Mouse (Mus musculus) testis, postnatal 14 days (tissue): ENCODE results near the gene Rft1.

ENCODE experiments used
- DNase-seq: peaks from one replicate; pipeline ENCODE4 v3.0.0; 2021; ENCODE audit warnings: low spot score

Rft1 gene

GRCm38 (mm10) chr14:30653943-30654659 lies at the start of gene Rft1:
TSS of gene Rft1 (plus strand) at chr14:30654360.
- DNase-seq, result peak; percentile 98

DNA sequence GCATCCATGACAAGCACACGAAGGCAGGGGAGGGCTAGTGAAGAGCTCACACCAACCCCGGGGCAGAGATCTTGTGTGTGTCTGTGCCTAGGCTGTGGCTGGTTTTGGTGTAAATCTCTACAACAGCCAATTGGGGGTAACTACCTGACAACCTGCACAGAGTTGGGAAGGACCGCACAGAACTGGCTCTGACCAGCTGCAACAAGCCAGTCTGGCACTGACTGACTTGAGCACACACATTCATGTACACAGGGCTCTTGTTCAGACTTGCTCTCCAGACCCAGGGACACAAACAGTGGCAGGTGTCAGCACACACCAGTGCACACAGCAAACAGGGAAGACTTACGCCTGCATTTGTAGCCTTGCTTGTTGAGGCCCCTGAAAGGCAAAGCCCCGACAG lies 47.3 kb upstream of the Rft1 start:
- DNase-seq, result no peak

GRCm38 (mm10) chr14:30607696-30608095 lies 46.5 kb upstream of the Rft1 start:
- DNase-seq, result no peak

GRCm38 (mm10) chr14:30608176-30608575 lies 46.0 kb upstream of the Rft1 start:
- no peak for DNase-seq

GRCm38 (mm10) chr14:30609499-30609898 lies 44.7 kb upstream of the Rft1 start:
- DNase-seq, result no peak

- no peak for DNase-seq
Measured at GRCm38 (mm10) chr14:30610304-30610703, 43.9 kb upstream of the Rft1 start.

- DNase-seq, result no peak
Measured at GRCm38 (mm10) chr14:30610940-30611339, 43.2 kb upstream of the Rft1 start.

DNA sequence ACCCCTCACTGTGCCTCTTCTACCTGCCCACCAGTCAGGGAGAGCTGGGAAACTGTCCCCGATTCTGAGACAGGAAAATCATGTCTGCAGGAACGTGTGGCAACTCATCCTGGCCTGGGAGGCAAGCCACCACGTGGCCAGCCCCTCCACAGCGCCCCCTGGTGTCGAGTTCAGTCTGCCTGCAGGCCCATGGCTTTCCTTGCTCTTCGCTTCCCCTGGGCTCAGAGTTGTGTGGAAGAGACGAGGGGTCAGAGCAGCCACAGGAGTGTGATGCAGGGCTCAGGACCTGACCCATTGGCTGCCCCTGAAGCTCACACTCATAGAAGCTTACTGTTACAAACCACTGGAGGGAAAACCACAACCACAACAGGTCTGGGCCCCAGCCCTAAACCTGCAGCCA lies 41.6 kb upstream of the Rft1 start:
- DNase-seq, result peak; percentile 60

DNA sequence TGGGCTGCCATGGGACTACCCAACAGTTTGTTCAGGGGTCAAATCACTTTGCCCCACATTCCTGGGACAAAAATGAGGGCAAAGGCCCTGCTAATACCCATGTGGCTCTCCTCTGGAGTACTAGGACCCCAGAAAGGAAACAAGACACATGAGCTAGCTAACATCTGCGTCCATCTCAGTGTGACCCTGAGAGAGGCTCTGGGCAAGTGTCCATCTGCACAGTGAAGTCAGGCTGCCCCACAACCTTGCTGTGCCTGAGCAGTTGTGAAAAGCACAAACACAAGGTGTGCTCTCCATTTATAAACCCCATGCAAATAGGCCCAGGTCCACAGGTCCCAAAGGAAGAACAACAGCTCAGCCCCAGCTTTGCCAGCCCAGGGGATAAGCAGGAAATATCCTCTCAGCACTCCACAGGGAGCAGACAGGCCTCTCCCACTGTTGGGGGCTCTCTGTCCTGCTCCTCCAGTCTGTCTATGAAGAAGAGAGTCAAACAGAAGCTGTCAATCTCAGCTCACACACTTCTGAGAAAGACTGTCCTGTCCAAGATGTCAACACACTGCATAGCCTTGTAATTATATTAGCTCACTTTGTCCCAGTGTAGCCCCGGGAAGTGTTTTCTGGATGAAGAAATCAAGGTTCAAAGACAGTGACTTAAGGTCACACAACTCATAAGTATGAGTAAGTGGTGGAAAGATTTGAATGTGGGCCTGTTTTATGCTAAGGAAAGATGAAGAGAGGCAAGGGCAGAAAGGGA lies 41.0 kb upstream of the Rft1 start:
- DNase-seq, result no peak

- no peak for DNase-seq
Measured at GRCm38 (mm10) chr14:30616751-30617150, 37.4 kb upstream of the Rft1 start.

- no peak for DNase-seq
Measured at GRCm38 (mm10) chr14:30618746-30619275, 35.3 kb upstream of the Rft1 start.

DNA sequence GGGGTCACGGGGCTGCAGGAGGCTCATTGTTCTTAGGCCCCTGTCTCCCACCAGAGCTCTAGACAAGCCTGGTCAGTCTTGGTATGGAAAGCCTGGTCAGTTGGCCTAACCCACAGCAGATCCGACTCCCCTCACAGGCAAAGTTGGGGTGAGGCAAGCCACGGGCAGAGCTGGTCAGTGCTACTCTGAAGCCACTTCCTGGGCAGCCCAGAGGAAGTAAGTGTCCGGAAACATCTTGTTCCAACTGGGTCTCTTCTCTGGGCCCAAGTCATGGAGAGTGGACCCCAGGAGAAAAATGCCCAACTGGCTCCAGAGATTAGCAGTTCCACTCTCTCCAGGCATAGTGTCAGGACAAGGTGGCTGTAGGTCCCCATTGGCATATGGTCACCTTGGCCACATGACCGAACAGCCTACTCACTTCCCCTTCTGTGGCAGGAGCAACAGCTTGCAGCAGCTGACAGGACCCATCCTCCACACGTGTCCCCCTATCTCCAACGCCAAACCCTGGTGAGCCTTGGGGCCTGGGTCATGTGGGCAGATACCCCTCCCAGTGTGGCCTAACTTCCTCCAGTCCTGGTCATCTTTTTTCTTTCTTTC lies 34.1 kb upstream of the Rft1 start:
- no peak for DNase-seq

GRCm38 (mm10) chr14:30622130-30622529 lies 32.0 kb upstream of the Rft1 start:
- peak; percentile 26 for DNase-seq

DNA sequence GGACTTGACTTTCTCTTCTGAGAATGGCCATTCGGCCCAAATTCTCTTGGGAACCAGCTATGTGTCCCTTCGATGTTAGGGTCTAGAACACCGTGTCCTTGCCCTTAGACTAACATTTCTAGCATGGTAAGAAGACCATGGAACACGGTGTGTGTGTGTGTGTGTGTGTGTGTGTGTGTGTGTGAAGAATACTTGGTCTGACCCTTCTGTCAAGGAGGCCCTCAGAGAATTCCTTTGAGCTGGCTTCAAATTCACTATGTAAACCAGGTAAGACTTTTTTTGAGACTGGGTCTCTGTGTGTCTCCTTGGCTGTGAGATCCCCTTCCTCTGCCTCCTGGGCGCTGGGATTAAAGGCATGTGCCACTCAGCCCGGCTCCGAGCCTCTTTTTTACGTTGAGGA lies 31.6 kb upstream of the Rft1 start:
- no peak for DNase-seq

- DNase-seq, result no peak
Measured at GRCm38 (mm10) chr14:30624277-30624721, 29.9 kb upstream of the Rft1 start.

- DNase-seq, result peak; percentile 43
Measured at GRCm38 (mm10) chr14:30625131-30625807, 28.9 kb upstream of the Rft1 start.

DNA sequence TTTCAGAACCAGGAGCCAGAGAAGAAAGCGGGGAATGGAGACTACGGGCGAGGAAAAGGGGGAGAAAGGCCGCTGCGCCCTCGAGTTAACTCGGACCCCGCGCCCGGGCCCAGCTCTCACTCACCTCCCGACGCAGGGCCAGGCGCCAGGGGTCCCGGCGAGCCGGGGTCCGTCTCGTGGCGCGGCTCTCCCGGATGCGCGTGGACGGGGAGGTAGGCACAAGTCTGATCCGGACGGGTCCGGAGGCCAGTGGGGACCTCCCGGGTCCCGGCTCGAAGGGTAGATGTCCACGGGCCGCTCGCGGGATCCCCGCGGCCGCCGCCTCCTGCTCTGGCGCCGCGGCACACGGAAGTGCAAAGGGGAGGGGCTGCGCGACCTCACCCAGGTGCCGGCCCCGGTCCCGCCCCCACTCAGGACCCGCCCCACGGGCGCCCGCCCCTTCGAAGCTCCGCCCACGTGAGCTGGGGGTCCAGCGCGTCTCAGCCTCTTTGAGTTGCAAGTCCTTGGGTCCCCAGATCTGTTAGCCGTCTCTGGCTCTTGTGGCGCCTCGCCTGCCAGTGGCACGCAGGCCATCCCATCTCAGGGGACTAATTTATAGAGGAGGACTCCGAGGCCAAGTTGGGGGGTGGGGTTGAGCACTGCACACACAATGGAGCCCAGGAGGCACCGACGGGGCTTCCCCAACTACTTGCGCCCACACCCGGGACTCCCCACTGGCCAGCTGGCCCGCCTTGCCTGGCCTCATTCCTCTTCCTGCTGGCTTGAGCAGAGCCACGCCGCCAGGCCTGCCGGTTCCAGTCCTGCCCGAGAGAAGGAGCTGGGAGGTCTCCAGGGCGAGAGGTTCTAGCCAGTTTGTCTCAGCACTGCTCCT lies 28.1 kb upstream of the Rft1 start, which contains the start of gene Prkcd:
Gene Prkcd (minus strand): TSS at position 355 of the 871 bp plus-strand sequence.
- DNase-seq, result peak; percentile 81

DNA sequence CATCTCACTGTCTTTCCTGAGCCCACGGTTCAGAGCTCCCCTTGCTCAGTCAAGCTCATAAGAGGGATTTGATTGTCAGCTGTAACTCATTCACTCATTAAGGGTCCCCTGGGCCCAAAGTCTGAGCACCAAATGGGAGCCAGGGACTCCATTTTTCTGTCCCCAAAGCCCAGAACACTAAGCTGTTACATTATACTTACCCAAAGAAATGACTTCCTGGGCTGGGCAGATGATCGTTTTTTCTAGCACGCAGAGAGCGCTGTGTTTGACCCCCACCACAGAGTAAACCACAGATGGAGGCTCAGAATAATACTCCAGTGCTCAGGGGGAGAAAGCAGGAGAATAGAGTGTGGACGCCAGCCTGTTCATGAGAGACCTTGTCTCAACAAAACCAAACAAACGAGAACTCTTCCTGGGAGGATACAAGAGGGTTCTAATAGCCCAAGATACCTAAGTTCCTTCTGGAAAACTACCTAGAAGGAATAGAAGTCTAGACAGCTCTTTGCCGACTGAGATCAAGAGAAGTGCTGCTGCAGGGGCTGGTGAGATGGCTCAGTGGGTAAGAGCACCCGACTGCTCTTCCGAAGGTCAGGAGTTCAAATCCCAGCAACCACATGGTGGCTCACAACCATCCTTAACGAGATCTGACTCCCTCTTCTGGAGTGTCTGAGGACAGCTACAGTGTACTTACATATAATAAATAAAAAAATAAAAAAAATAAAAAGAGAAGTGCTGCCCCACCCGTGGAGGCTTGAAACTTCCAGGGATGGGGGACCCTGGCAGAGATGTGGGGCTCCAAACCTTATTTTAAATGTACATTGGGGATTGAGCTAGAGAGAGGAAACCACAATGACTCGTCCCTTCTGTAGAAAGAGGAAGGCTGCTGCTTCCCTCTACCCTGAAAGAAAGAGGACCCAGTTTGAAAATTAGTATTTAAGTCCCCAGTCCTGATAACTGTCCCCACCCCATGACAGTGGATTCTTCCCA lies 27.1 kb upstream of the Rft1 start:
- no peak for DNase-seq

DNA sequence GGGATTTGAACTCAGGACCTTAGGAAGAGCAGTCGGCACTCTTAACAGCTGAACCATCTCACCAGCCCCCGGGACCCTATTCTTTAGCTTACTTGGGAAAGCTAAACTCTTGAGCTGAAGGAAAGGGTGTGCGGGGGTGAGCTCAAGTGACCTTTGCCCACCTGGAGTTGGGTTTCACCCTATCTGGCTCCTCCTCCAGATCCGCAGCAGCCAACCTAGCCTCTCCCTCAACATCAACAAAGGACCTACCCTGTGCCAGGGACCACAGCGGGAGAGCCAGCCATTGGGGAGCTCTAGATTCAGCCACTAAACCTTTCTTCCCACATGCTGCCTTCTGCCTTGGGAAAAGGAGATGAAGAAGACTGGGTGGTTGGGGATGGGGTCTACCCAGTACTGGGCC lies 25.9 kb upstream of the Rft1 start:
- DNase-seq, result no peak

DNA sequence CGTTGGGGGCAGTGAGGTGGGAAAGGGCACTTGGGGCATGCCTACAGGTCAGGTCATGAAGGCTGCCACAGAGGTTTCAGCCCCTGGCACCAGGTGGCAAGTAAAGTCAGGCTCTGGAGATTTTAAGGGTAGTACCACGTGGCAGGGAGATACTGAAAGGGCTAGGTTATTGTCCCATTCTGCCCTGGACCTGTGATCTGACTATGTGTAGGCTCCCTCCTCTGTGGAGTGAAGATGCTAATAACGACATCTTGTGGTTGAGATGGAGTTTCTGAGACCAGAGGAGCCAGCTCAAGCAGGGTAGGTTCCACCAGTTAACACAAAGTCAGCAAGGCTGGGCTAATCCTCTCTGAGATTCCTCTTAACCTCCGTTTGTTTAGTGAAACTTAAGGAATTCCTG lies 24.3 kb upstream of the Rft1 start:
- no peak for DNase-seq
